Mouse (Mus musculus) lung, embryonic 16.5 days (tissue): ENCODE measurements at regions not wholly inside any gene's neighbourhood (a gene's known extent, or its start where the extent isn't known, plus 50 kb on each side); places are given as distances from the start of the nearest gene placed in this dataset.
A peak's percentile ranks its signal among the peaks of the same experiment; 100 is the strongest.

ENCODE experiments used
- ATAC-seq: fragments of 200-750 bp; cut with Nextera tagmentation; 2 replicates; pipeline ENCODE4 v1.8.0; 2017; ENCODE audit warnings: low read depth, mild to moderate bottlenecking, moderate library complexity
- H3K27ac ChIP-seq: fragments of 300-500 bp; sonication (generic); 2 replicates; pipeline ENCODE4 v1.5.1; 2014; ENCODE audit warnings: mild to moderate bottlenecking, control low read depth, low read length
- H3K27me3 ChIP-seq: fragments of 300-500 bp; sonication (generic); 2 replicates; pipeline ENCODE4 v1.6.1; 2014; ENCODE audit warnings: low read depth, low read length, mixed read lengths; ENCODE audit not compliant: control insufficient read depth, insufficient read depth
- H3K36me3 ChIP-seq: fragments of 300-500 bp; sonication (generic); 2 replicates; pipeline ENCODE4 v1.6.1; 2014; ENCODE audit warnings: low read length; ENCODE audit not compliant: control insufficient read depth, insufficient read depth
- H3K4me1 ChIP-seq: fragments of 300-500 bp; sonication (generic); replicated peaks from 2 replicates; pipeline ENCODE4 v1.6.1; 2014; ENCODE audit warnings: low read length, mixed read lengths; ENCODE audit not compliant: control insufficient read depth, insufficient read depth
- H3K4me2 ChIP-seq: fragments of 300-500 bp; sonication (generic); 2 replicates; pipeline ENCODE4 v1.6.1; 2014; ENCODE audit warnings: low read depth, low read length, control low read depth
- H3K4me3 ChIP-seq: fragments of 300-500 bp; sonication (generic); 2 replicates; pipeline ENCODE4 v1.5.1; 2014; ENCODE audit warnings: mild to moderate bottlenecking, low read length, control low read depth
- H3K9ac ChIP-seq: fragments of 300-500 bp; sonication (generic); 2 replicates; pipeline ENCODE4 v1.6.1; 2014; ENCODE audit warnings: low read length, control low read depth
- H3K9me3 ChIP-seq: fragments of 300-500 bp; sonication (generic); 2 replicates; pipeline ENCODE4 v1.6.1; 2016; ENCODE audit warnings: low read length; ENCODE audit not compliant: control insufficient read depth
- WGBS: fragments of 180-500 bp; shearing (Covaris S2); extraction: QIAGEN DNeasy Blood & Tissue Kit; methylation state at CpG from one replicate; pipeline ENCODE4 v1.1.7; 2014; 5-methylcytosine and 5-hydroxymethylcytosine counted together

GRCm38 (mm10) chr14:72844753-72845369, 135.1 kb upstream of the Fndc3a start:
- no peak overlapping the region for H3K4me3 ChIP-seq

DNA sequence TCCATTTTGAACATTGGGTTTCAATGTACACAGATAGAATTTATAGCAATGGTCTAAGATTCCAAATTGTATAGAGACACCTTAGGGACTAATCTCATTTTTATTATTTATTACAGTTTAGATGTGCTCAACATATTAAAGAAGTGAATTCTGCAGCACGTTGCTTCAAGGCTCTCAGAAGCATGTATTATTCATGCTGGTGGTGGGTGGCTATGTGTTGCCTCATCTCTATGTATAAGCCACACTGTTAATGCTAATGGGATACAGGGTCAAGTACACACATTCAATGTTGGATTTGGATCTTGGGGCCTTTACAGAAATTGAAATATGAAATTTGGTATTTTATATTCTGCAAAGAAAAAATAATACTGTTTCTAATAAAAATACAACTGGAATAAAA, 131.9 kb upstream of the Fndc3a start:
- Histone ChIP-seq H3K36me3 (no peaks in the 10 kb centered on the region), H3K4me2 (no peak overlapping the region), H3K27me3 (no peaks in the 10 kb centered on the region), H3K27ac (no peak overlapping the region), H3K4me3 (no peak overlapping the region), H3K4me1 (no peaks in the 10 kb centered on the region), H3K9ac (no peak overlapping the region), H3K9me3 (no peaks in the 10 kb centered on the region)
- no peak for ATAC-seq
- WGBS = 81% methylated on average over 1 of the region's 1 CpGs

More at GRCm38 (mm10) chr14:72844753-72845369, 135.1 kb upstream of the Fndc3a start:
- H3K4me1 ChIP-seq = no peaks in the 10 kb centered on the region
- H3K4me2 ChIP-seq = no peak overlapping the region
- H3K36me3 ChIP-seq = no peaks in the 10 kb centered on the region
- no peak overlapping the region for H3K9ac ChIP-seq
- H3K9me3 ChIP-seq = no peaks in the 10 kb centered on the region
- 47% methylated on average over 5 of the region's 5 CpGs for WGBS
- no peak for ATAC-seq
- no peak overlapping the region for H3K27ac ChIP-seq
- H3K27me3 ChIP-seq = no peaks in the 10 kb centered on the region

- ATAC-seq = no peak
- Histone ChIP-seq H3K27ac (no peak overlapping the region), H3K9me3 (no peaks in the 10 kb centered on the region), H3K4me3 (no peak overlapping the region), H3K36me3 (no peaks in the 10 kb centered on the region), H3K4me1 (no peaks in the 10 kb centered on the region), H3K9ac (no peak overlapping the region), H3K27me3 (no peaks in the 10 kb centered on the region), H3K4me2 (no peak overlapping the region)
- 61% methylated on average over 4 of the region's 4 CpGs for WGBS
Measured at GRCm38 (mm10) chr14:72835158-72835557, 125.4 kb upstream of the Fndc3a start.

GRCm38 (mm10) chr14:72829261-72829660, 119.5 kb upstream of the Fndc3a start:
- Histone ChIP-seq H3K4me2 (no peak overlapping the region), H3K36me3 (no peaks in the 10 kb centered on the region), H3K9me3 (no peaks in the 10 kb centered on the region), H3K27me3 (no peaks in the 10 kb centered on the region), H3K4me1 (no peaks in the 10 kb centered on the region), H3K27ac (no peak overlapping the region), H3K9ac (no peak overlapping the region), H3K4me3 (no peak overlapping the region)
- 42% methylated on average over 5 of the region's 5 CpGs for WGBS
- ATAC-seq = peak; percentile 67

DNA sequence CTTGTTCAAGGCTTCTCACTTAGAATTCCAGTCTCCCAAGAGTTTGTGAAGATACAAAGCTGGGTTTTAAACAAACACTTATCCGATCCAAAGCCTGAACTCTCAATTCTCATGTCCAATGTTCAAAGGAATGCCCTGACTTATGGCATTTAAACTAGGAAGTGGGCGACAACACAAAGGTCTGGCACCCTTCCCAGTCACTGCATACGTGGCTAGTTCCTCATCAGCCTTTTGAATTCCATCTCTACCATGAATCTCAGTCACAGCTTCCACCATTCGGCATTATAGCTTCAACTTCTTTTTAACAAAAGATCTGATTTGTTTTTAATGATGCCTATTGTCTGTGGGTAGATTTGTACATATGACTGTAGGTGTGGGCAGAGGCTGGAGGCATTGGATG, 115.7 kb upstream of the Fndc3a start:
- Histone ChIP-seq H3K4me3 (no peak overlapping the region), H3K9ac (no peak overlapping the region), H3K27ac (no peak overlapping the region), H3K9me3 (no peaks in the 10 kb centered on the region), H3K4me2 (no peak overlapping the region), H3K36me3 (no peaks in the 10 kb centered on the region), H3K27me3 (no peaks in the 10 kb centered on the region), H3K4me1 (no peaks in the 10 kb centered on the region; the same call in 1 of the 2 replicates)
- ATAC-seq = no peak
- WGBS = 25% methylated on average over 4 of the region's 4 CpGs

DNA sequence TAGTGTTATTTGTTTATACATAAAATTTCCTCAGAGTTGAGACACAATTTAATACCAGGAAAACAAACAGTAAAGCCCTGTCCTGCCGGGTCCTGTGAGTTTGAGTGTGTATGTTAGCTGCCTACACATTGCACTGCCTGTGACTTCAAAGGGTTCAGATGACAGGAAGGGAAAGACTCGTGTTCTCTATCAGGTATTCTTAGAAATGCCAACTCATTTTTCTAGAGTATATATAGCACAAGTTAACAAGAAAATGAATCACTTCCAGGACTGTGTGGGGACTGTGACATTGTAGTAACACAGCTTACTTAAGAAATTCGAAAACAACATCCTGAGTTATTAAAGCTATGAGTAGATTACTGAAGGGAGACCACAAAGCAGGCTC, 112.4 kb upstream of the Fndc3a start:
- no peak overlapping the region for H3K4me2 ChIP-seq
- H3K4me1 ChIP-seq = no peaks in the 10 kb centered on the region; the same call in 1 of the 2 replicates
- WGBS = 24% methylated on average over 3 of the region's 3 CpGs
- peak; percentile 34; the same call in 1 of the 2 replicates for ATAC-seq
- no peaks in the 10 kb centered on the region for H3K9me3 ChIP-seq
- no peak overlapping the region for H3K27ac ChIP-seq
- no peaks in the 10 kb centered on the region for H3K36me3 ChIP-seq
- H3K27me3 ChIP-seq = no peaks in the 10 kb centered on the region
- no peak overlapping the region for H3K9ac ChIP-seq
- no peak overlapping the region for H3K4me3 ChIP-seq

GRCm38 (mm10) chr14:72821517-72822230, 111.9 kb upstream of the Fndc3a start:
- Histone ChIP-seq H3K36me3 (no peaks in the 10 kb centered on the region), H3K4me3 (no peak overlapping the region), H3K4me2 (no peak overlapping the region), H3K27ac (0 out of 2 replicates have a peak overlapping the region, but pooled peaks have one; percentile 16), H3K9me3 (no peaks in the 10 kb centered on the region), H3K4me1 (no peaks in the 10 kb centered on the region; the same call in 1 of the 2 replicates), H3K9ac (no peak overlapping the region), H3K27me3 (no peaks in the 10 kb centered on the region)
- WGBS = 70% methylated on average over 13 of the region's 13 CpGs
- no peak for ATAC-seq

GRCm38 (mm10) chr14:72819037-72819436, 109.2 kb upstream of the Fndc3a start:
- Histone ChIP-seq H3K27me3 (no peaks in the 10 kb centered on the region), H3K9ac (no peak overlapping the region), H3K4me2 (no peak overlapping the region), H3K4me1 (no peaks in the 10 kb centered on the region; the same call in 1 of the 2 replicates), H3K4me3 (no peak overlapping the region), H3K36me3 (no peaks in the 10 kb centered on the region), H3K9me3 (no peaks in the 10 kb centered on the region), H3K27ac (no peak overlapping the region)
- WGBS = 95% methylated on average over 4 of the region's 4 CpGs
- ATAC-seq = no peak

- no peak for ATAC-seq
- WGBS = 78% methylated on average over 5 of the region's 5 CpGs
- no peaks in the 10 kb centered on the region for H3K27me3 ChIP-seq
Measured at GRCm38 (mm10) chr14:72817764-72818163, 108.0 kb upstream of the Fndc3a start.

More at GRCm38 (mm10) chr14:72817764-72818163, 108.0 kb upstream of the Fndc3a start:
- H3K4me1 ChIP-seq = no peaks in the 10 kb centered on the region; the same call in 1 of the 2 replicates
- no peaks in the 10 kb centered on the region for H3K9me3 ChIP-seq
- H3K27ac ChIP-seq = no peak overlapping the region
- no peak overlapping the region for H3K4me3 ChIP-seq
- H3K4me2 ChIP-seq = no peak overlapping the region
- H3K9ac ChIP-seq = no peak overlapping the region
- H3K36me3 ChIP-seq = no peaks in the 10 kb centered on the region
